Mouse (Mus musculus) neural tube, postnatal 0 days (tissue): ENCODE data around the gene Nkx6-2. TPM values are rescaled to one million over a fixed set of nuclear protein-coding genes. Genes with fewer than 3 reads are reported as not detected.

Experiments
- polyA plus RNA-seq: library from polyadenylated mRNA; unstranded; fragments of >200 nt; fragmentation: Nextera tagmentation; extraction: Ambion mirVana; gene quantifications from 2 replicates; pipeline ENCODE4 v1.2.1, GENCODE M21; 2015

Gene Nkx6-2
- polyA plus RNA-seq = 5.5 and 5.6 TPM in 2 replicates

DNA sequence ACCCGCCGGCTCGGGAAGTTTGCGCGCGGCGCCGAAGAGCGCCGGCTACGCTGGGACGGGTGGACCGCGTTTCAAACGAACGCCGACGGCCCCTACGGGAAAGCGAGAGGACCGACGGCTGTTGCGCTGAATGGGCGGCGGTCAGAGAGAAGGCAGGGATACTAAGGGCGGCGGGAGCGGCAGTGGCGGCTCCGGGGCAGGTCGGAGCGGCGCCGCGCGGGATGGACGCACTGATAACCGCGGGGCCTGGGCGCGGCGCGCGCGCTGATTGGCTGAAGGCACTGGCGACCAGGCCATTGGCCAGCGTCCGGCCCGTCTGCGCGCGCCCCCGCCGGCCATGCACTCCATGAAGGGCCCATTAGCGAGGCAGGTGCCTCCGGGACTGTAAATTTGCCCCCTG is at the start of gene Nkx6-2:
Nkx6-2 (minus strand) TSS at position 203 of the 400 bp plus-strand sequence.

Other genes with a start within 250 kb of the Nkx6-2 start
- gene Inpp5a, start 193.7 kb downstream of the Nkx6-2 start, polyA plus RNA-seq = 23.7 and 25.7 TPM in 2 replicates
- gene Cfap46, start 101.0 kb upstream of the Nkx6-2 start, polyA plus RNA-seq = 2.8 and 4.7 TPM in 2 replicates